In genomic region chr7:70591361-70592256, GRCm38 (mm10) we compare ENCODE assay signal across 19 mouse cellular contexts.
DNase-seq lines count a peak whose midpoint lies in the region; ATAC-seq and TF ChIP-seq lines count a peak whose summit lies in the region.
"Had no signal": no experiment of that assay in that cellular context is flagged by ENCODE, and none has a peak within 500 bp of the region (broad histone marks: within the 10 kb centered on the region; RNA-seq: fewer than 3 reads in every experiment).

No protein-coding gene starts in this region.

- 21% methylated on average over 13 of the region's 13 CpGs for WGBS in heart, embryonic 13.5 days
- 10% methylated on average over 13 of the region's 13 CpGs for WGBS in midbrain, embryonic 10.5 days
- 7% methylated on average over 13 of the region's 13 CpGs for WGBS in midbrain, embryonic 13.5 days
- WGBS in limb, embryonic 14.5 days, result 33% methylated on average over 13 of the region's 13 CpGs

- H3K4me3 ChIP-seq in heart, embryonic 13.5 days, result no peak overlapping the region
- peak overlapping the region; percentile 18; the same call in 1 of the 2 replicates for H3K4me3 ChIP-seq in midbrain, embryonic 10.5 days
- no peak overlapping the region for H3K4me3 ChIP-seq in midbrain, embryonic 13.5 days (replicated peaks)
- H3K4me3 ChIP-seq in limb, embryonic 14.5 days (replicated peaks; ENCODE audit: low read length), result no peak overlapping the region
- H3K4me3 ChIP-seq: layer of hippocampus, adult 2 months; left cerebral cortex, adult 2 months; limb, embryonic 15.5 days; neural tube, embryonic 15.5 days had no signal

- no peaks in the 10 kb centered on the region for H3K9me3 ChIP-seq in heart, embryonic 13.5 days
- no peaks in the 10 kb centered on the region for H3K9me3 ChIP-seq in midbrain, embryonic 10.5 days (replicated peaks)
- H3K9me3 ChIP-seq in midbrain, embryonic 13.5 days, result no peaks in the 10 kb centered on the region
- H3K9me3 ChIP-seq in limb, embryonic 14.5 days (ENCODE audit: control insufficient read depth, low read length), result no peaks in the 10 kb centered on the region
- H3K9me3 ChIP-seq: limb, embryonic 15.5 days; neural tube, embryonic 15.5 days had no signal

- H3K27me3 ChIP-seq in heart, embryonic 13.5 days (replicated peaks), result no peaks in the 10 kb centered on the region
- peaks cover 76% of the 10 kb centered on the region for H3K27me3 ChIP-seq in midbrain, embryonic 10.5 days (ENCODE audit: low read depth, poor library complexity, severe bottlenecking)
- peaks cover 57% of the 10 kb centered on the region for H3K27me3 ChIP-seq in midbrain, embryonic 13.5 days
- no peaks in the 10 kb centered on the region for H3K27me3 ChIP-seq in limb, embryonic 14.5 days (ENCODE audit: control insufficient read depth, insufficient read depth, low read length)
- H3K27me3 ChIP-seq: limb, embryonic 15.5 days; neural tube, embryonic 15.5 days had no signal

- intact Hi-C loops in heart, postnatal 25 days (cut with DNase I), result no loop called here

- H3K4me2 ChIP-seq in heart, embryonic 13.5 days, result peak overlapping the region; percentile 46
- H3K4me2 ChIP-seq in midbrain, embryonic 13.5 days (replicated peaks), result no peak overlapping the region; the same call in 1 of the 2 replicates
- peak overlapping the region; percentile 8; the same call in 1 of the 2 replicates for H3K4me2 ChIP-seq in limb, embryonic 14.5 days (replicated peaks; ENCODE audit: low read depth, low read length, severe bottlenecking)
- H3K4me2 ChIP-seq: limb, embryonic 15.5 days; neural tube, embryonic 15.5 days had no signal

- DNase-seq in heart, postnatal 25 days (ENCODE audit: low spot score), result no peak
- peak; percentile 59 for DNase-seq in midbrain, embryonic 10.5 days (ENCODE audit: low spot score)
- DNase-seq in ZHBTc4 (ENCODE audit: low read depth, low spot score), result peak; percentile 71
- DNase-seq in limb, embryonic 14.5 days (ENCODE audit: low spot score), result no peak
- DNase-seq in layer of hippocampus, adult 11-12 months (ENCODE audit: low spot score), result no peak
- DNase-seq: cerebellum, postnatal 25 days; heart, postnatal 36 days; kidney, adult 9 months; lung, adult 18-20 months; thymus, postnatal 25 days had no signal

- no peaks in the 10 kb centered on the region for H3K36me3 ChIP-seq in heart, embryonic 13.5 days
- no peaks in the 10 kb centered on the region for H3K36me3 ChIP-seq in midbrain, embryonic 10.5 days
- no peaks in the 10 kb centered on the region for H3K36me3 ChIP-seq in midbrain, embryonic 13.5 days
- no peaks in the 10 kb centered on the region for H3K36me3 ChIP-seq in limb, embryonic 14.5 days (ENCODE audit: control insufficient read depth, insufficient read depth, low read length)
- H3K36me3 ChIP-seq: limb, embryonic 15.5 days; neural tube, embryonic 15.5 days had no signal

- peaks cover 8% of the 10 kb centered on the region for H3K4me1 ChIP-seq in heart, embryonic 13.5 days
- peaks cover 60% of the 10 kb centered on the region for H3K4me1 ChIP-seq in midbrain, embryonic 10.5 days
- peaks cover 24% of the 10 kb centered on the region for H3K4me1 ChIP-seq in midbrain, embryonic 13.5 days (replicated peaks)
- H3K4me1 ChIP-seq in limb, embryonic 14.5 days (ENCODE audit: control insufficient read depth, insufficient read depth, low read length), result no peaks in the 10 kb centered on the region; the same call in 1 of the 2 replicates
- H3K4me1 ChIP-seq: neural tube, embryonic 15.5 days had no signal

- H3K27ac ChIP-seq in heart, embryonic 13.5 days (replicated peaks), result no peak overlapping the region
- H3K27ac ChIP-seq in midbrain, embryonic 10.5 days (replicated peaks), result peak overlapping the region; percentile 76
- no peak overlapping the region for H3K27ac ChIP-seq in midbrain, embryonic 13.5 days
- H3K27ac ChIP-seq in limb, embryonic 14.5 days (replicated peaks; ENCODE audit: low read depth, low read length), result no peak overlapping the region
- H3K27ac ChIP-seq: layer of hippocampus, adult 2 months; left cerebral cortex, adult 2 months; limb, embryonic 15.5 days; macrophage; neural tube, embryonic 15.5 days had no signal

- TF ChIP-seq POLR2A in limb, embryonic 14.5 days (IDR thresholded peaks at IDR 0.05; ENCODE audit: borderline replicate concordance, extremely low read depth, insufficient read depth, insufficient read length), result no peak

- no peak for ATAC-seq in heart, embryonic 13.5 days (ENCODE audit: extremely low read depth, insufficient number of reproducible peaks, low FRiP score, low TSS enrichment)
- no peak; the same call in 1 of the 2 replicates for ATAC-seq in midbrain, embryonic 13.5 days
- ATAC-seq in limb, embryonic 14.5 days (ENCODE audit: low FRiP score, low read depth), result no peak
- ATAC-seq in megakaryocyte progenitor cell, adult 5-6 weeks (replicated peaks; ENCODE audit: poor library complexity), result no peak
- ATAC-seq: forebrain, embryonic 14.5 days had no signal

- H3K9ac ChIP-seq in heart, embryonic 13.5 days, result no peak overlapping the region
- H3K9ac ChIP-seq in midbrain, embryonic 13.5 days (replicated peaks), result no peak overlapping the region
- H3K9ac ChIP-seq in limb, embryonic 14.5 days (ENCODE audit: low read depth, low read length, severe bottlenecking), result no peak overlapping the region
- H3K9ac ChIP-seq: limb, embryonic 15.5 days; neural tube, embryonic 15.5 days had no signal

Comparison
In these comparisons a context has a peak if more than half of its experiments do, and no peak if none do; other contexts are left out.
1. DNase-seq: peak in midbrain, embryonic 10.5 days (single experiment) and ZHBTc4 (single experiment); none in heart, postnatal 25 days (single experiment), limb, embryonic 14.5 days (single experiment) and layer of hippocampus, adult 11-12 months (single experiment).